Mouse (Mus musculus) small intestine, adult 2 months (tissue): Measurements from ENCODE around the gene Anks6. TPM values are rescaled to one million over a fixed set of nuclear protein-coding genes. Genes with fewer than 3 reads are reported as not detected.

Experiments
- H3K27ac ChIP-seq: fragments of 200-500 bp; 2 replicates; pipeline ENCODE4 v1.5.1; 2012; ENCODE audit warnings: low read depth, low read length, control low read depth, inconsistent platforms; ENCODE audit not compliant: insufficient read depth
- H3K27me3 ChIP-seq: fragments of 200-500 bp; 2 replicates; pipeline ENCODE4 v1.6.1; 2012; ENCODE audit warnings: mild to moderate bottlenecking, moderate library complexity, low read length, inconsistent platforms; ENCODE audit not compliant: control insufficient read depth, insufficient read depth
- H3K36me3 ChIP-seq: fragments of 200-500 bp; 2 replicates; pipeline ENCODE4 v1.6.1; 2012; ENCODE audit warnings: mild to moderate bottlenecking, low read length, control low read depth, inconsistent platforms; ENCODE audit not compliant: control insufficient read depth, insufficient read depth
- H3K4me1 ChIP-seq: fragments of 200-500 bp; 2 replicates; pipeline ENCODE4 v1.6.1; 2012; ENCODE audit warnings: low read length, inconsistent platforms, mixed read lengths; ENCODE audit not compliant: control insufficient read depth, insufficient read depth, insufficient read length
- H3K4me3 ChIP-seq: fragments of 200-500 bp; 2 replicates; pipeline ENCODE4 v1.5.1; 2012; ENCODE audit warnings: low read depth, mild to moderate bottlenecking, control low read depth, inconsistent platforms, low read length, moderate library complexity
- CTCF ChIP-seq: fragments of 200-500 bp; IDR thresholded peaks from 2 replicates; pipeline ENCODE4 v1.5.1; 2012; ENCODE audit warnings: low read depth, mild to moderate bottlenecking, control low read depth, inconsistent platforms, low read length, moderate library complexity, mixed read lengths; ENCODE audit not compliant: insufficient replicate concordance, insufficient read length; ENCODE audit errors: extremely low read depth
- POLR2A ChIP-seq: fragments of 200-500 bp; IDR thresholded peaks from 2 replicates; pipeline ENCODE4 v1.6.1; 2012; ENCODE audit warnings: low read depth, mild to moderate bottlenecking, control low read depth, inconsistent platforms, low read length, moderate library complexity
- WGBS: fragments of 180-500 bp; shearing (Covaris S2); methylation state at CpG from one replicate; pipeline ENCODE4 v1.1.7; 2018; 5-methylcytosine and 5-hydroxymethylcytosine counted together
- polyA plus RNA-seq: library from polyadenylated mRNA; depleted of rRNA; stranded (reverse); fragments of >200 nt; gene quantifications from 2 replicates; pipeline ENCODE4 v1.2.3, GENCODE M21; 2012

Gene Anks6
- polyA plus RNA-seq, 1 experiment = 3.0 TPM

DNA sequence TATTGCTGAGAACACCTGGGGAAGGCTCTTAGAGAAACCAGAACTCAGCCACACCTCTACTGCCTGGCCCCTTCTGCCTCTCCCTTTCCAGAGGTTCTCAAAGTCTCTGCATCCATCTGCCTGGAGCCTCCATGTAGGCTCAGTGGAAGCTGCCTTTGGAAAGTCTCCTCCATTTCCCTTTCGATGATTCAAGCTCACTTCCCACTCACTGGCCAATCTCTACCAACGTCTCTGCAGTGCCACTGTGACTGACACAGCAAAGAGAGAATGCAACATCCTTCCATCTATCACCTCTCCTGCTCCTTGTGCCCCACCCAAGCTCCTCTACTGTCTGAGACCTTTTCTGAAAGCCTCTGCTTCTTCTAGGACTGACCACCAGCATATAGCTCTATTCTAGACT lies 59.3 kb downstream of the Anks6 start:
- Histone ChIP-seq H3K4me3 (no peak overlapping the region), H3K27ac (no peak overlapping the region), H3K4me1 (no peaks in the 10 kb centered on the region), H3K27me3 (0 out of 2 replicates have a peak, but pooled peaks cover under 1% of the 10 kb centered on the region), H3K36me3 (no peaks in the 10 kb centered on the region)
- TF ChIP-seq POLR2A = no peak
- TF ChIP-seq CTCF = no peak
- WGBS = 68% methylated on average over 2 of the region's 2 CpGs

DNA sequence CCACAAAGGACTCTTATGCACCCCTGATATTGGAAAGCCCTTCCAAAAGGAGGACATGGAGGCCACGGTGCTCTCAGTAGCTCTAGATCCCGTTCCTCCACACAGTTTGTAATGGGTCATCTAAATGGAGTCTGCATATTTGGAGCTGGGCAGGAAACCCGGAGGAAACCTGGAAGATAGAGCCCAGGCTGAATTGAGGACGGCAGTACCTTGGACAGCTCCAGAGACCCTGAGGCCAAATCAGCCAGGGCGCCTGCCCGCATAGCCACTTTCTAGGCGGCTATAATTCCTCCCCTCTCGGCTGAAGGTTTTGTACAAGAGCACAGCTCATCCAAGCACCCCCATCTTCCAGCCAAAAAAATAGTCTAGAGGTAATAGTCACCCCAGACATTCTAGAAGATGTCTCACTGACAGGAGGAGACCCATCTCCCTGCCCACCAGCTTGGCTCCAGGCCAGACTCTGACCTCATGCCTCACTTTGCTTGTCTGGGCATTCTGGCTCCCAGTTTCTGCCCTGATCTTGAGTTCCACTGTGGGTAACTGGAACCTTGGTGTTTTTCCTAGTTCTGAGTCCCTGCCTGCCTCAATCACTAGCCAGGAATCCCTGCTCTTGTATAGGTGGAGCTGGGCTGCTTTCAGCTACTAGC lies 64.3 kb downstream of the Anks6 start:
- 0 out of 2 replicates have a peak, but pooled peaks cover 1% of the 10 kb centered on the region for H3K4me1 ChIP-seq
- TF ChIP-seq CTCF = no peak
- no peak for TF ChIP-seq POLR2A
- no peak overlapping the region for H3K27ac ChIP-seq
- H3K27me3 ChIP-seq = peaks cover 25% of the 10 kb centered on the region
- H3K36me3 ChIP-seq = no peaks in the 10 kb centered on the region
- no peak overlapping the region for H3K4me3 ChIP-seq
- WGBS = 5% methylated on average over 8 of the region's 8 CpGs

DNA sequence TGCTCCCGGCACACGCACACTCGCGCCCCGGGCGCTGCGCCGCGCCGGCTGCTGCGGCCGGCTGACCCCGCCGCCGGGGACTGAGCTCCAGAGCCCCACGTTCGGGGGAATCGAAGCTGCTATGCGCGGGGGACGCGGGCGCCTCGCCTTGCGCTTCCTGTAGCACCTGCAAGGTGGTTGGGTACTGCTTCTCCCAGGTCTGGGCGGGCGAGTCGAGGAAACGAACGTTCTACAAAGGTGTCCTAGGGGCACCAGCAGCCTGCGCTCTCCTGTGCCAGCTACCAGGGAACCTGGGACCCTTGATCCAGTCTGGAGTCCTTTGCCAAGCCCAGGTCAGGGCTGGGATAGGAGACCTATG lies 65.3 kb downstream of the Anks6 start:
- H3K27me3 ChIP-seq = peaks cover 25% of the 10 kb centered on the region

DNA sequence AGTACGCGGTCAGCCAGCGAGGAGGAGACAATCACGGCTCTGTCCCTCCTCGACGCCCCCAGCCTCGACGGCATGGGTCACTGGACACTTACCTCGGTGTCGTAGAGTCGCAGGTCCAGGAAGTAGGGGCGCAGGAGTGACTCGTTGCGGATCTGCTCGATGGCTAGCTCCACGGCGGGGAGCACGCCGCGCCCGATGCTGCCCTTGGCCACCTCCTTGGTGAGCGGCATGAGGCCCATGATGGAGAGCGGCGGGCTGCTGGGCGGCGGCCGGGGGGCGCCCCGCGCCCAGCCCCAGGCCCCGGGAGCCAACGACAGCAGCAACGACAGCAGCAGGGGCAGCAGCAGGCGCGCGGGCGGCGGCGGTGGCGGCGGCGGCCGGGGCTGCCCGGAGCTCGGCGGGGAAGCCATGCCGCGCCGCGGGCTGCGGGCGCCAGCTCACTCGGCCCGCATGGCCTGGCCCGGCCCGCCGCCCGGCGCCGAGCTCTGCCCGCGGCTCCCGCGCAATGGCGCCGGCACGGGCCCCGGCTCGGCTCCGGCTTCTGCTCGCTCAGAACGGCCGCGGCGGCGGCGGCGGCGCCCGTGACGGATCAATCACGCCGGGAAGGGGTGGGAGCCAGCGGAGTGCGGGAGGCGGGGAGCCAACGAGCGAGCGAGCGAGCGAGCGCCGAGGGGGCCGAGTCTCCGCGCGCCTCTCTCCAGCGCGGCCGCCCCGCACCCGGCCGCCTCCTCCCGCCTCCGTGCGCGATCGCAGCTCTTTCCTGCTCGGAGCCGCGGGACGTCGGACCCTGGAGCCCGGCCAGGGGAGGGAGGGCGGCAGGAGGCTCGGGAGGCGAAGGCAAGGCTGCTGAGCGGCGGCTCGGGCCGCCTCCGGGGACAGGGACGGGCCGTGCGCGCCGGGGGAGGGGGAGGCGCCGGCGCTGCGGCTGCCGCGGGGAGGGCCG lies 65.9 kb downstream of the Anks6 start, which contains the start of gene Gabbr2:
Gene Gabbr2 (minus strand): TSS at position 858 of the 943 bp plus-strand sequence.
- Histone ChIP-seq H3K27ac (no peak within 1 kb of the TSS), H3K4me3 (peak within 1 kb of the TSS; percentile 50), H3K27me3 (peaks cover 25% of the 10 kb centered on the region), H3K36me3 (no peaks in the 10 kb centered on the region), H3K4me1 (0 out of 2 replicates have a peak, but pooled peaks cover 1% of the 10 kb centered on the region)
- TF ChIP-seq POLR2A = no peak
- TF ChIP-seq CTCF = no peak
- WGBS = 4% methylated on average over 125 of the region's 134 CpGs

More for the DNA sequence above, 65.3 kb downstream of the Anks6 start:
- Histone ChIP-seq H3K27ac (no peak overlapping the region), H3K36me3 (no peaks in the 10 kb centered on the region), H3K4me3 (peak overlapping the region; percentile 50; the same call in 1 of the 2 replicates), H3K4me1 (0 out of 2 replicates have a peak, but pooled peaks cover 1% of the 10 kb centered on the region)
- WGBS = under 1% methylated on average over 31 of the region's 31 CpGs
- TF ChIP-seq POLR2A (no peak), CTCF (no peak)

DNA sequence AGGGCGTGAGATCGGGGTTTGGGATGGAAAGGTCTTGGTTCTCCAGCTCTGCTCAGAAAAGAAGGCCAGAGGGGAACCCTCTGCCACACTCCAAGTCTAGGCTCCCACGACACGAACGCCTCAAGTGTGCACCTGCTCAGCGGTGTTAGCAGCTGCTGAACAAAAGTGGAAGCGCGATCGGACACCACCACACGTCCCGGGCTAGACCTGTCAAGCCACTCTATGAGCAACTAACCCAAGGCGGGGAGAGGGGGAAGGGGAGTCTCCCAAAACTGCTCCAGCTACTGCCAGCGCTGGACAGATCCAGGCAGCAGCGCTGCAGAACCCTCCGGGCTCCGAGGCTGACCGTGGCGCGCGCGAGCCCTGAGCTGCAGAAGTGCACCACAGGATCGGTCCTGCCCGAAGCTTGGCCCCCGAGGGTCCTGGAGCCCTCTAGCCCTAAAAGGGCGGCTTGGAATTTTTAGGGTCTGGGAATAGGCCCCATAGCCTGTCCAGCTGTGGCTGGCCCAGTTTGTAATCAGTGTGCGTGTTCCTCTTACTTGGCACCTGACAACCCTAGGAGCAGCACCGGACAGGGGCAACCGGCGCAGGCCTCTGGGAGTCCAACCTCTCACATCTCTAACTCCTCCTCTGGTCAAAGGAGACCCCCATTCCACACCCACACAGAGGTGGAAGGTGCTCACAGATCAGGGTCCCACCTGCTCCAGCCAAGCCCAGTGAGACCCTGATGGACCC lies 66.8 kb downstream of the Anks6 start:
- Histone ChIP-seq H3K36me3 (no peaks in the 10 kb centered on the region), H3K27ac (no peak overlapping the region), H3K4me3 (peak overlapping the region; percentile 1; the same call in 1 of the 2 replicates), H3K4me1 (0 out of 2 replicates have a peak, but pooled peaks cover 1% of the 10 kb centered on the region), H3K27me3 (peaks cover 25% of the 10 kb centered on the region)
- no peak for TF ChIP-seq POLR2A
- 7% methylated on average over 29 of the region's 29 CpGs for WGBS

DNA sequence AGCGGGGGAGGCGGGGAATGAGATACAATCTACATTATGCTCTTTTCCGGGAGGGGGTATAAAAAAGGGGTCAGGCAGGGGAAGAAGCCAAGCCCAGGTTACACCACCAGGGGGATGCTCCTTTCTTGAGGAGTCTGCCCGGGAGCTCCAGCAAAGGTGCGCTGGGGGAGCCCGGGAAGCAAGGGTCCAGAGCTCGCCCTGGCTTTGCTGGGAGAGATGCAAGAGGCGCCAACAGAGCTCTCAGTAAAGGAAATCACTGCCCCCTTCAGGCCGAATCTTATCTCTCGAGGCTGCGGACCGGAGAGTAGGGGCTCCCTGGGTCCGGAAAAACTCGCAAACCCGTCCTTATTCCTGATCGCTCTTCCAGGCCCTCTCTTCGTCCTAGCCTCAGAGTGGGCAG lies 67.4 kb downstream of the Anks6 start:
- Histone ChIP-seq H3K27me3 (peaks cover 25% of the 10 kb centered on the region), H3K27ac (no peak overlapping the region), H3K36me3 (no peaks in the 10 kb centered on the region), H3K4me1 (0 out of 2 replicates have a peak, but pooled peaks cover 1% of the 10 kb centered on the region), H3K4me3 (no peak overlapping the region)
- WGBS = 4% methylated on average over 17 of the region's 17 CpGs
- TF ChIP-seq POLR2A = no peak
- TF ChIP-seq CTCF = no peak

DNA sequence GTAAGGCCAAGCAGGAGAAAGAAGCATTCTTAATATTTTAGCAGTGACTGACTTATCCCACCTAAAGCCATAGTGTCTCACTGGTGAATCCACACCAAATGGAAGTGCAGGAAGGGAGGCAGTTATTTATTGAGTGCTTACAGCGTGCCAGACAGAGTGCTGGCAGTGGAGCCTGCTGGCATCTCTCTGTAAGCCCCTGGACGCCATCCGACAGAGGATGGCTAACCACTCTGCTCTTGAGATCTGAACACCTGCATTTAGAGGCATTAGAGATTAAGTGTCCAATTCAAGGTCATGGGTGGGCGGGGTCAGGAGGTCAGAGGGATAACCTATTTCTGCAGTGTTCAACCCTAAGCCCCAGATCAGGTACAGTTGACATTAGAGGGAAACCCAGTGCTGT lies 68.4 kb downstream of the Anks6 start:
- 0 out of 2 replicates have a peak, but pooled peaks cover 1% of the 10 kb centered on the region for H3K4me1 ChIP-seq
- no peak overlapping the region for H3K27ac ChIP-seq
- H3K4me3 ChIP-seq = no peak overlapping the region
- H3K27me3 ChIP-seq = peaks cover 25% of the 10 kb centered on the region
- no peak for TF ChIP-seq POLR2A
- TF ChIP-seq CTCF = no peak
- 67% methylated on average over 4 of the region's 4 CpGs for WGBS
- H3K36me3 ChIP-seq = no peaks in the 10 kb centered on the region
